Mouse (Mus musculus) c-Kit-positive CD71-negative TER-119-negative erythroid progenitor cells, embryonic 14.5 days (primary cell): ENCODE measurements at regions not wholly inside any gene's neighbourhood (a gene's known extent, or its start where the extent isn't known, plus 50 kb on each side); places are given as distances from the start of the nearest gene placed in this dataset.

ENCODE experiments used
- DNase-seq: peaks from one replicate; pipeline ENCODE4 v3.0.0-alpha.2; 2013; ENCODE audit warnings: low read depth

GRCm38 (mm10) chr1:90398396-90398975 is 194.7 kb downstream of the Ackr3 start:
- DNase-seq: no peak

DNA sequence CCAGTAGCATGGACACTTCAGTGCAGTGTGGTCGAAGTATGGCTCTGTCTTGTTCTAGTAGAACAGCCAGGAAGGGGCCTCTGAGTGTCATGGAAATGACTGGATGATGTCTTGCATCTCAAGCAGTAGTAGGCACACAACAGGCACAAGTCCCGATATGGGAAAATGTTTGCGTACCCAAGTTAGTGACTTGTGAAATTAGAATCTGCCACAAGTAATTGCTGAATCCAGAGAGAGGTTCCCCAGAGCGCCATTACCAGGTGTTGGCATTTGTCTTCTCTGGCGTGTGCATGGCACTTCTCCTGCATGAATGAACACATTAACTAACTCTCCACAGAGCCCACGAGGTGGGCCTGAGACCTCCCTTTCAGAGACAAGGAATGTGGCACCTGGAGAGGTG is 199.3 kb downstream of the Ackr3 start:
- no peak for DNase-seq

- DNase-seq: no peak
Measured at GRCm38 (mm10) chr1:90404717-90405487, 197.9 kb upstream of the Cops8 start.

GRCm38 (mm10) chr1:90406663-90407062 is 196.1 kb upstream of the Cops8 start:
- DNase-seq: no peak

GRCm38 (mm10) chr1:90408504-90409215 is 194.1 kb upstream of the Cops8 start:
- no peak for DNase-seq

GRCm38 (mm10) chr1:90409236-90409635 is 193.5 kb upstream of the Cops8 start:
- DNase-seq: no peak

DNA sequence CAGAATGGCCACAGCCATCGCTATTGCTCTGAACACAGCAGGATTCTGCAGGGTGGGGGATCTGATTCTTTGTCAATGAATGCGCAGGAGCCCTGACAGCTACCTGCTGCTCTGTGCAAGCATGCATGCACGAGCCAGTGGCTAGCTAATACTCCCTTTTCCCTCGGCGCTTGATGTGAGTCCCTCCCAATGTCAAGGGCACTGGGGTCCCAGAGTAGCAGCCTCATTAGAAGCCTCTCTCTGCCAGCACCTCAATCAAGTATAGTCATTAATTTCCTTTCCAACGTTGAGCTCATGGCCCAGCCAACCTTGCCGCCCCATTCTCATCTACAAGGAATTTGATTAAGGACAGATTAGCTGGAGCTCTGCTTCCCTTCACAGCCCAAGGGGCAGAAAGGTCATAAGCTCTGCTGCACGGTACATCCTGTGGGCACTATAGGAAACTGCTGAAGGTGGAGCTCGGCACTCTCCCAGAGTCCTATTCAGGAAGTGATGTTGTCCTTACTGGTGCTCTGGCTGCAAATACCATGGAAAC is 190.2 kb upstream of the Cops8 start:
- no peak for DNase-seq

DNA sequence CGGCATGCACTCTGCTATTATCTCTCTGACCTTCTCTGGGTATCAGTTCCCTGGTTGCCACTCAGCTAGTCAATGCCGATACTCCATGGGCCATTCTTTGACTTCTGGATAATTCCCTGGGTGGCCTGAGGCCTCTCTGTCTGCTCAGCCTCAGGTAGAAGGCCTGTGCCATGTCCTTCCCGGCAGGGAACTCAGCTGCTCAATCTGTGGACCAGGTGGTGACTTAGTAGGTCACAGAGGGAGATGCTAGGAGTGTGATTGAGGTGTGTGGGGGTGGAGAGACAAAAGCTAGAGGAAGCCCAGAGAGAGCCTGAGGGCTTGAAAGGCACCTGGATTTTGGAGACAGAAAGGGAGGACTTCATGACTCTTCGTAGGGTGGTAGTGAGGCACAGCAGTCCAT is 188.0 kb upstream of the Cops8 start:
- no peak for DNase-seq

DNA sequence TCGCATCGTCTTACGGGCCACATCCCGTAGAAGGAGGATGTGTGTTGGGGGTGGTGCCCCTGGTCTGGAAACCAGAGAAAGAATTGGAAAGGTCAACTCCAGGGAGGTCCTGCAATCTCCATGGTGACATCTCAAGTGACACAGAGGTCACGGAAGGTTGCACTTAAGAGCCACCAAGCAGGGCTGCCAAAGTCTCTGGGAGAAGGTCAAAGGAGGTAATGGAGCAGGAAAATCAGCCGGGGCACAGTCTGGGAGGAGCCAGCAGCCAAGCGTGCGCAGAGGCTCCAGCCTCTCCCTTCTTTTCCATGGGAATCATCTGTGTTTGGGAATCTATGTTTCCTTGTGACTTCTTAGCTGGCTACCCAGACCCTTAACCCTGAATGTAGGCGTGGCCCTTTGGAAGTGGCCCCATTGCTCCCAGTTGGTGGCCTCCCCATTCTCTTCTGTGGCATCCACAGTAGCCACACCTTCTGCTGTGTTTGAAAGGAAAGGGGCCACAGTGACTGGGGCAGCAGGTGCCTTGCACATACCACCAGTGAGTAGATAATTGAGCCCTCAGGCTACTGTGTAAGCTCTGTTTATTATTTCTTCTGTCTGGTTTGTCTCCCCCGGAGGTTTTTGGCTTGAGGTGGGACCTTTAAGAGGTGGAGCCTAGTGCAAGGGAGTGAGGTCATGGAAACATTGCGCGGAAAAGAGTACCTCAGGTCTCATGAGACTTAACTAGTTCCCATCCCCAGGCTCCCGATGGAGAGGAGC is 178.5 kb upstream of the Cops8 start:
- no peak for DNase-seq

GRCm38 (mm10) chr1:90428334-90428733 is 174.4 kb upstream of the Cops8 start:
- no peak for DNase-seq

DNA sequence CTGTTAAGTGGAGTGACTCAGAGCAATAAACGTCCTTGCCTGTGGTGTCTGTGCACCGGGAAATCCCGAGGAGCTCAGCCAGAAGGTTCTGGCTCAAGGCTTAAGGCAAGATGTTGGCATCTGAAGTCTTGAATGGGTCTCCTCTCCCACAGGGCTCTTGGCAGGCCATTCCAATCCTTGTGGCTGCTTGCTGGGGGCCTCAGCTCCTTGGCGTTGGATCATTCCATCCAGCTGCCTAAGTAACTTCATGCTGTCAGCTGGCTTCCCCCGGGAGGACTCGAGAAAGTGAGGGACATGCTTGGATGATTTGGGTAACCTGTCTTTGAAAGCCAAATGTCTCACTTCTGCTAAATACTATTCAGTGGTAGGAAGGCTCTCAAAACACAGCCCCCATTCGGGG is 174.0 kb upstream of the Cops8 start:
- DNase-seq: no peak

DNA sequence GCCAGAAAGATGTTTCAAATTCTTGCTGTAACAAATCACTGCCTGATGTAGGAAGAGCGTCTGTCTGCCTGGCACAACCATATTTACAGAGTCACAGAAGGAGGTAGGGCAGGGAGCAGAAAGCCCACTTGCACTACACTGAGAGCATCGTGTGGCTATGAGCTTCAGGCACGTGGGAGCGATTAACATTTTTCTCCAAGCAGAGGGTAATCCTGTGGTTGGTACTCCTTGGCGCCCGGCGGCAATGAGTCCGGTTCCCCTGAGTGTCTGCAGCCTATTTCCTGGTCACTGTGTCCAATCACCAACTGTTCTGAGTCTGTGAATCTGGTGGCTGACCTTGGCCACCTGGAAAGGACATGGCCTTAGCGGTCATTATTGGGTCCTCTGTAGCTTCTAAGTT is 172.3 kb upstream of the Cops8 start:
- no peak for DNase-seq

DNA sequence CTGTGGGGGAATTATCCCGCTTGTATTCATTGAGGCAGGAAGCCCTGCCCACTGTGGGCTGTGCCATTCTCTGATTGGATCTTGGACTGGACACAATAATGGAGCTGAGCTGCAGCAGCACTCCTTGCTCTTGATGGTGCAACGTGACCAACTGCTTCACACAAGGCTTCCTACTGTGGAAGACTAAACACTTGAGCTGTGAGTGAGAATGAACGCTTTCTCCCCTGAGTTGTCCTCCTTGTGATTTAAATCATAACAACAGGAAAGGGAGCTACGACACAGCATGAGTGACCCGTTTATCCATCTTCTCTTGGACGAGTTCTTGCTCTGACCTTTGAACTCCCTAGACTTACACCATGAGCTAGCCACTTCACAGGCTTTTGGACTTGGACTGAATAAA is 171.0 kb upstream of the Cops8 start:
- no peak for DNase-seq

- no peak for DNase-seq
Measured at GRCm38 (mm10) chr1:90433911-90434310, 168.9 kb upstream of the Cops8 start.

DNA sequence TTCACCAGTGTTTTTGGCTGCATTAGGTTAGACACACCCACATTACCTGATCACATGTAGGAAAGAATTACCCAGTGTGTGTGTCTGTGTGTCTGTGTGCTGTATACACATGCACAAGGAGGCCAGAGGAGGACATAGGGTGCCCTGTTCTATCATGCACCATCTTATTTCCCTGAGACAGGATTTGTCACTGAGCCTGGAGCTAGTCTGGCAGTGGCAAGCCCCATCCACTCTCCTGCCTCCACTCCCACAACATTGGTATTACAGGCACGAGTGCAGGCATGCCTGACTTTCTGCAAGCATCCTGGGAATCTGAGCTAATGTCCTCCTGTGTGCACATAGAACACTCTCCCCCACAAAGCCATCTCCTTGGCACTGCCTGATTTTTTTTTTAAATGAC is 162.1 kb upstream of the Cops8 start:
- DNase-seq: no peak

GRCm38 (mm10) chr1:90441134-90441868 is 161.5 kb upstream of the Cops8 start:
- DNase-seq: no peak

DNA sequence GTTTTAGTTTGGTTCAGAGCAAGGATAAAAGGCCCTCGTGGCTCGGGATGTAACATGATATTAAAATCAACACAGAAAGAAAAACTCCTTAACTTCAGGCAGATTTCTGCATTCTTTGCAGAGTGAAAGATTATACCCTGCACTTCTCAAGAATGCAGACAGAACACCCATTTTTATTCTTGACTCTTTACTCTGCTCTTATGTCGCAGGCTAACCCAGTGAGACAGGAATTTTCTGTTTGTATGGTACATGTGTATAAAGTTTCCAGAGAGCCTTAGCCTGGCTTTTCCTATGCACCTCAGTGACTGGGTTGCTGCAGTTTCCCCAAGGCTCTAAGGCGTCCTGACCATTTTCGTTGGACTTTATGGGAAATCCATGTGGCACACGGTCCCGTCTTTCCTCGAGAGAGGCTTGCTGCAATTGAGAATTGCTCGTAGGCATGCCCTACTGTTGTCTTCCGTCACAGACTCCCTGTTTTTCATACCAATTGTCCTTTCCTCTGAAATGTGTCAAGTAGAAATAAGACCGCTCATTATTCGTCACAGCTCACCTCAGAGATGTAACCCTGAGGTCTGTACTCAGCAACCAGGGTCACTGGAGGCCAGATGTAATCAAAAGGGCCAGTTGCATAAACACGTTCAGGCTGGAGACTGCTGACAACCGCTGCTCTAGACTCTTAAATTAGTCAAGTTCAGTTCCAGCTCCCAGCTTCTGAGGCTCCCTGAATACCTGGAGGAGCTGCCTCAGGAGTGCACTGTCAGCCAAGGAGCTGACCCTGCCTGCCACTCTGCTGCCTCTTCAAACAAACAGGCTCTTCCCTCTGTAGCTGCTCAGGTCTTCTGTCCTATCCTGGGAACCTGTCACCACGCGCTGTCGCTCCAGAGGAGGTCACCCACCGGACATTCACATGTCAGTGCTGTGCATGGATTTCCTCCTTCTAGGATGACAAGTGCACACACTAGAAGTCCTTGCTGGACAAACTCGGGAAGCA is 160.2 kb upstream of the Cops8 start:
- no peak for DNase-seq

DNA sequence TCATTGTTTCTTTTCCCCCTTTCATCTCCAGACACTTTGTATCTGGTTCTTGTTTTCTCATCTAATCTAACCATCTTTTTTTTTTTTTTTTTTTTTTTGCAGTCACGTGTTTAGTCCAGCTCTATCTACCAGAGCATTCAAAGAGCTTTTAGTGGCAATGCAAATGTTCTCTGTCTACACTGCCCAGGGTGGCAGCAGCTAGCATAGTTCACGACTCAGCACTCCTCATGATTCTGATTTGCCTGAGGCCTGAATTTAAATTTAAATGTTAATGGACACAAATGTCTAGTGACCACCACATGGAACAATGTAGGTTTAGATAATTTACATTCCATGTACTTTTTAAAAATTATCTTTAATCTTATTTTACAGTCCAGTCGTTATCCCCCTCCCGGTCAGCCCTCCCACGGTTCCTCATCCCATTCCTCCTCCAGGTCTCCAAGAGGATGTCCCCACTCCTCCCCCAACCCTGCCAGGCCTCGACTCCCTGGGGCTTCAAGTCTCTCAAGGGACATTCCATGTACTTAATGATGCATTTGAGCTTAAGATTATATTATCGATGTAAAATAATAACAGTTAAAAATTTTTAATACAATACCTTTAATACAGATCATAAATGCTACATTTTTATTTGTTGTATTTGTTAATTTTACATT is 153.1 kb upstream of the Cops8 start:
- DNase-seq: no peak

DNA sequence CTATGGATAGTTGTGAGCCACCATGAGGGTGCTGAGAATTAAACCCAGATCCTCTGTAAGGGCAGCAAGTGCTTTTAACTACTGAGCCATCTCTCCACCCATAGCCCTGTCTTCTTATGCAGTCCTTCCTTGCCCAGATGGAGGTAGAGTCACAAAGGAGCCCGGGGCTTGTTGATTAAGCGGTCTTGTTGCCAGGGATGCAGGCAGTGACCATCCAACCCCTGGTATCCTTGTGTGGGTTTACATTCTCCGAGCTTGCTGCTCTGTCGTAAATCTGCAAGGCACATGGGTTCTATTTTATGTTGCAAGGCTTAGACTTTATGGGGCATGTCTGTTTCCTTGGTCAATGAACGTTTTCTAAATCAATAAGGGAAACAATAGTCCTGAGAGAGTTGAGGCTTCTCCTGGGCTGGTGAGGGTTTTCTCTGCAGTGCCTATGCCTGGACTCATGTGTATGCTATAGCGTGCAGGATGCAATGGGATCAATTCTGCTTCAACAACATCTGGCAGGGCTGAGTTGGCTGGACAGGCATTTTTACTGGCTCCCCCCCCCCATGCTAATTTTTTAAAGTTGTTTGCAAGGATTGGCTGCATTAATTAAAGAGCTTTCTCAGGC is 150.7 kb upstream of the Cops8 start:
- no peak for DNase-seq
